Mouse (Mus musculus) adrenal gland, adult 8-10 months (tissue): Measurements from ENCODE around the gene Defa25. TPM values are rescaled to one million over a fixed set of nuclear protein-coding genes. Genes with fewer than 3 reads are reported as not detected.
"Not testable (repeated sequence)": the region's sequence is repeated elsewhere in the genome, so short reads cannot be mapped to it uniquely, and the experiment has no call there.

Experiments used
- DNase-seq: peaks from one replicate; pipeline ENCODE4 v3.0.0; 2022
- total RNA-seq, 4 experiments: library from RNA; stranded (reverse); gene quantifications; 2 replicates each; pipeline ENCODE4 v1.2.4; 2022

The Defa25 gene
- not detected for total RNA-seq

DNA sequence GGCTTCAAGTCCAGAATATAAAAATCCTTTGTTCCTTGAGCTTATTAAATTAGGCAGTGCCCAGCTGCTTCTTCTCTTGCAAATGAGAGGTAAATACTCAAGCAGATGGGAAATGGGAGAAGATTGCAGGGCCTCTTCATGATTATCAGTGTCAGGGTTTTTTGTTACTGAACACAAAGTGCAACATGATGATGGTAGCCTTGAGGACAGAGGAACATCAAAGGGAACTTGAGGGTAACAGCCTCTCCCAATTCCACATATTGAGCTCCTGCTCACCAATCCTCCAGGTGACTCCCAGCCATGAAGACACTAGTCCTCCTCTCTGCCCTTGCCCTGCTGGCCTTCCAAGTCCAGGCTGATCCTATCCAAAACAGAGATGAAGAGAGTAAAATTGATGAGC, at the start of gene Defa25:
Defa25 (plus strand) TSS at position 301 of the 400 bp plus-strand sequence.
- not testable (repeated sequence) for DNase-seq

DNA sequence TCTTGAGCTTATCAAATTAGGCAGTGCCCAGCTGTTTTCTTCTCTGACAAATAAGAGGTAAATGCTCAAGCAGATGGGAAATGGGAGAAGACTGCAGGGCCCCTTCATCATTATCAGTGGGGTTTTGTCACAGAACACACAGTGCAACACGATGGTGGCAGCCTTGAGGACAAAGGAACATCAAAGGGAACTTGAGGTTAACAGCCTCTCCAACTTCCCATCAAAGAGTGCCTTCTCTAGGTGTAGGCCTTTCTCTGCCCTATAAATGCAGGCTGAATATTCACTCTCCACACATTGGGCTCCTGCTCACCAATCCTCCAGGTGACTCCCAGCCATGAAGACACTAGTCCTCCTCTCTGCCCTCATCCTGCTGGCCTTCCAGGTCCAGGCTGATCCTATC, 29.5 kb upstream of the Defa25 start, which contains the start of gene Defa23:
Defa23 (plus strand) TSS at position 301 of the 400 bp plus-strand sequence.
- not testable (repeated sequence) for DNase-seq

GRCm38 (mm10) chr8:21064738-21065137, 19.5 kb upstream of the Defa25 start, which contains the start of gene Defa35:
Gene Defa35, plus strand, starts transcription at chr8:21065038.
- not testable (repeated sequence) for DNase-seq

- peak; percentile 0 for DNase-seq
These were observed 8.9 kb downstream of the Defa25 start for GRCm38 (mm10) chr8:21093106-21093505.

DNA sequence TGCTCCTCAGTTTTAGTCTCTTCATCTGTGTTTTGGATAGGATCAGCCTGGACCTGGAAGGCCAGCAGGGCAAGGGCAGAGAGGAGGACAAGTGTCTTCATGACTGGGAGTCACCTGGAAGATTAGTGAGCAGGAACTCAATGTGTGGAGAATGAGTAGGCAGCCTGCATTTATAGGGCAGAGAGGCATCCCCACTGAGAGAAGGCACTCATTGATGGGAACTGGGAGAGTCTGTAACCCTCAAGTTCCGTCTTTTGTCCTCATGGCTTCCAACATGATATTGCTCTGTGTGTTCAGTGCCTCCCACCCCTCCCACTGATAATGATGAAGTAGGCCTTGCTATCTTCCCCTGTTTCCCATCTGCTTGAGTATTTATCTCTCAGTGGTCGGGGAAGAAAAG, 11.7 kb downstream of the Defa25 start, which contains the start of gene Gm14851:
Gm14851 (minus strand) TSS at position 101 of the 400 bp plus-strand sequence.
- not testable (repeated sequence) for DNase-seq

GRCm38 (mm10) chr8:21134342-21134741, 50.1 kb downstream of the Defa25 start, which contains the start of gene Defa30:
Gene Defa30, plus strand, starts transcription at chr8:21134642.
- DNase-seq, result not testable (repeated sequence)

Other genes with a start within 250 kb of the Defa25 start
- gene Defb33, start 191.8 kb upstream of the Defa25 start, total RNA-seq, result not detected
- not detected for gene Gm15056, start 181.8 kb upstream of the Defa25 start, total RNA-seq
- not detected for gene Gm6040, start 162.4 kb upstream of the Defa25 start, total RNA-seq
- not detected for gene AY761185, start 139.7 kb upstream of the Defa25 start, total RNA-seq
- not detected for gene Defa21, start 58.9 kb upstream of the Defa25 start, total RNA-seq
- not detected for gene Defa23, start 29.4 kb upstream of the Defa25 start, total RNA-seq
- gene Defa35, start 19.4 kb upstream of the Defa25 start, total RNA-seq, result not detected
- gene Gm14851, start 11.6 kb downstream of the Defa25 start, total RNA-seq, result not detected
- gene Defa30, start 50.2 kb downstream of the Defa25 start, total RNA-seq, result not detected
- gene Defa22, start 77.8 kb downstream of the Defa25 start, total RNA-seq, result not detected
- gene Defa31, start 107.2 kb downstream of the Defa25 start, total RNA-seq, result not detected
- gene Gm15293, start 117.1 kb downstream of the Defa25 start, total RNA-seq, result not detected
- not detected for gene Gm15292, start 165.3 kb downstream of the Defa25 start, total RNA-seq
- gene Defa27, start 231.1 kb downstream of the Defa25 start, total RNA-seq, result not detected
- gene Defa29, start 242.6 kb downstream of the Defa25 start, total RNA-seq, result not detected